Mouse (Mus musculus): ENCODE results near the gene Wdr54.
A peak's percentile ranks its signal among the peaks of the same experiment; 100 is the strongest.

Gene Wdr54

GRCm38 (mm10) chr6:83132176-83132919 lies 23.8 kb downstream of the Wdr54 start:
- Histone ChIP-seq H3K4me1 (replicated peaks; ENCODE audit: low read depth, low read length) (peaks cover 52% of the 10 kb centered on the region), H3K9me3 (ENCODE audit: low read length) (no peaks in the 10 kb centered on the region)
- TF ChIP-seq POU5F1 (IDR thresholded peaks at IDR 0.05; ENCODE audit: borderline replicate concordance, low read length): no peak
- TF ChIP-seq NANOG (IDR thresholded peaks at IDR 0.05; ENCODE audit: borderline replicate concordance, low read length): no peak
- no peak for TF ChIP-seq CTCF (conservative IDR thresholded peaks at IDR 0.05; ENCODE audit: low read length)

GRCm38 (mm10) chr6:83131469-83132034 lies 24.6 kb downstream of the Wdr54 start:
- H3K9me3 ChIP-seq (ENCODE audit: low read length): no peaks in the 10 kb centered on the region
- no peak overlapping the region for H3K4me3 ChIP-seq (replicated peaks; ENCODE audit: low read length)
- no peaks in the 10 kb centered on the region for H3K36me3 ChIP-seq (ENCODE audit: insufficient read depth, low read length)
- peaks cover 44% of the 10 kb centered on the region for H3K4me1 ChIP-seq (replicated peaks; ENCODE audit: low read depth, low read length)
- TF ChIP-seq CTCF (conservative IDR thresholded peaks at IDR 0.05; ENCODE audit: low read length) (no peak), POU5F1 (IDR thresholded peaks at IDR 0.05; ENCODE audit: borderline replicate concordance, low read length) (no peak), NANOG (IDR thresholded peaks at IDR 0.05; ENCODE audit: borderline replicate concordance, low read length) (no peak)
- H3K27me3 ChIP-seq (ENCODE audit: insufficient read depth, low read length): peaks cover 29% of the 10 kb centered on the region

More at GRCm38 (mm10) chr6:83132176-83132919, 23.8 kb downstream of the Wdr54 start:
- Histone ChIP-seq H3K36me3 (ENCODE audit: insufficient read depth, low read length) (no peaks in the 10 kb centered on the region), H3K27me3 (ENCODE audit: insufficient read depth, low read length) (peaks cover 37% of the 10 kb centered on the region), H3K4me3 (replicated peaks; ENCODE audit: low read length) (no peak overlapping the region)

DNA sequence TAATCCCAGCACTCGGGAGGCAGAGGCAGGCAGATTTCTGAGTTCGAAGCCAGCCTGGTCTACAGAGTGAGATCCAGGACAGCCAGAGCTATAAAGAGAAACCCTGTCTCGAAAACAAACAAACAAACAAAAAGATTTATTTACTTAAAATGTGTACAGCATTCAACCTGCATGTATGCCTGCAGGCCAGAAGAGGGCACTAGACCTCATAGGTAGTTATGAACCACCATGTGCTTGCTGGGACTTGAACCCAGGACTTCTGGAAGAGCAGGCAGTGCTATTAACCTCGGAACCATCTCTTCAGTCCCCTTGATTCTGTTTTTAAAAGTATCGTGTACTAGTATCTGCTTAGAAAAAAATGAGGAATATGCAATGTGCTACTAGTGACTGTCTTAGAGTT lies 28.8 kb downstream of the Wdr54 start:
- no peak overlapping the region for H3K4me3 ChIP-seq (replicated peaks; ENCODE audit: low read length)
- peaks cover 12% of the 10 kb centered on the region for H3K36me3 ChIP-seq (ENCODE audit: insufficient read depth, low read length)
- no peaks in the 10 kb centered on the region for H3K27me3 ChIP-seq (ENCODE audit: insufficient read depth, low read length)
- no peaks in the 10 kb centered on the region for H3K9me3 ChIP-seq (ENCODE audit: low read length)
- no peak for TF ChIP-seq NANOG (IDR thresholded peaks at IDR 0.05; ENCODE audit: borderline replicate concordance, low read length)
- TF ChIP-seq CTCF (conservative IDR thresholded peaks at IDR 0.05; ENCODE audit: low read length): peak; percentile 62
- peaks cover 48% of the 10 kb centered on the region for H3K4me1 ChIP-seq (replicated peaks; ENCODE audit: low read depth, low read length)

DNA sequence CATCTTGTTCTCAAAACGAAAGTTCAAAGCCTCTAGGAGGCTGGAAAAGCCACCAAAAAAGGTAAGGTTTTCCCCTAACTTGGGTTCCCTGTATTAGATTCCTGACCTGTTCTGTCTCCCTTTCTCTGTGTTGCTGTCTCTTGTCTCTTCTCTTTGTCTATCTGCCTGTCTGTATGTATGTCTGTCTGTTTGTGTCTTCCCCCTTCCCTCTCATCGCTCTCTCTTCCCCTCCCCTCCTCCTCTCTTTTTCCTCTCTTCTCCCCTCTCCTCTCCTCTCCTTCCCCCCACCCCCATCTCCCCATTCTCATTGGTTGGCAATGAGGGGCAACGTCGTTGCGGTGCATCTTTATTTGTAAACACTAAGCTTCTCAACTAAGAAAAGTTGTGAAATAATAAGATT lies 30.9 kb downstream of the Wdr54 start, which contains the start of gene Ino80b:
TSS of gene Ino80b (minus strand) at position 101 of the 400 bp plus-strand sequence.
- no peak for TF ChIP-seq CTCF (conservative IDR thresholded peaks at IDR 0.05; ENCODE audit: low read length)
- TF ChIP-seq POU5F1 (IDR thresholded peaks at IDR 0.05; ENCODE audit: borderline replicate concordance, low read length): no peak
- no peak for TF ChIP-seq NANOG (IDR thresholded peaks at IDR 0.05; ENCODE audit: borderline replicate concordance, low read length)
- Histone ChIP-seq H3K4me3 (replicated peaks; ENCODE audit: low read length) (peak within 1 kb of the TSS; percentile 91), H3K27me3 (ENCODE audit: insufficient read depth, low read length) (no peaks in the 10 kb centered on the region), H3K36me3 (ENCODE audit: insufficient read depth, low read length) (peaks cover 12% of the 10 kb centered on the region), H3K4me1 (replicated peaks; ENCODE audit: low read depth, low read length) (peaks cover 39% of the 10 kb centered on the region), H3K9me3 (ENCODE audit: low read length) (no peaks in the 10 kb centered on the region)

GRCm38 (mm10) chr6:83124851-83125312 lies 31.3 kb downstream of the Wdr54 start:
- Histone ChIP-seq H3K4me1 (replicated peaks; ENCODE audit: low read depth, low read length) (peaks cover 44% of the 10 kb centered on the region), H3K9me3 (ENCODE audit: low read length) (no peaks in the 10 kb centered on the region), H3K36me3 (ENCODE audit: insufficient read depth, low read length) (peaks cover 13% of the 10 kb centered on the region), H3K27me3 (ENCODE audit: insufficient read depth, low read length) (no peaks in the 10 kb centered on the region), H3K4me3 (replicated peaks; ENCODE audit: low read length) (peak overlapping the region; percentile 91)
- TF ChIP-seq POU5F1 (IDR thresholded peaks at IDR 0.05; ENCODE audit: borderline replicate concordance, low read length): no peak
- TF ChIP-seq CTCF (conservative IDR thresholded peaks at IDR 0.05; ENCODE audit: low read length): no peak
- no peak for TF ChIP-seq NANOG (IDR thresholded peaks at IDR 0.05; ENCODE audit: borderline replicate concordance, low read length)

DNA sequence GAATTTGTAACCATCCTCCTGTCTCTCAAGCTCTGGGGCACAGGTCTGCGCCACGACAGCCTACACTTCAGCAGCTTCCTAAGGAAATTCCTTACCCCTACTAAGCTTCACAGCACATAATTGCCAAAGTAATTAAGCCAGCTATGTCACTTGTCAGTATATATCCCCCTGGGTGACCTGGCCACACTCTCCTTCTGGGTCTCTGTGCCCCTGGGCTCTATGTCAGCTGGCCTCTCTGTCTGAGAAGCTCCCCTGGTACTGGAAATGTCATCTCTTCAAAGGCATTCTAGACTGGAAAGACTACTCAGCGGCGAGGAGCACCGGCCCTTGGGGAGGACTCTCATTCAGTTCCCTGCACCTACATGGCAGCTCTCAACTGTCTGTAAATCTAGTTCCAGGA lies 33.2 kb downstream of the Wdr54 start:
- H3K9me3 ChIP-seq (ENCODE audit: low read length): no peaks in the 10 kb centered on the region
- TF ChIP-seq NANOG (IDR thresholded peaks at IDR 0.05; ENCODE audit: borderline replicate concordance, low read length): no peak
- TF ChIP-seq CTCF (conservative IDR thresholded peaks at IDR 0.05; ENCODE audit: low read length): no peak
- no peak for TF ChIP-seq POU5F1 (IDR thresholded peaks at IDR 0.05; ENCODE audit: borderline replicate concordance, low read length)
- no peaks in the 10 kb centered on the region for H3K27me3 ChIP-seq (ENCODE audit: insufficient read depth, low read length)
- H3K36me3 ChIP-seq (ENCODE audit: insufficient read depth, low read length): peaks cover 32% of the 10 kb centered on the region
- 0 out of 2 replicates have a peak overlapping the region, but pooled peaks have one; percentile 91 for H3K4me3 ChIP-seq (replicated peaks; ENCODE audit: low read length)
- peaks cover 60% of the 10 kb centered on the region for H3K4me1 ChIP-seq (replicated peaks; ENCODE audit: low read depth, low read length)

DNA sequence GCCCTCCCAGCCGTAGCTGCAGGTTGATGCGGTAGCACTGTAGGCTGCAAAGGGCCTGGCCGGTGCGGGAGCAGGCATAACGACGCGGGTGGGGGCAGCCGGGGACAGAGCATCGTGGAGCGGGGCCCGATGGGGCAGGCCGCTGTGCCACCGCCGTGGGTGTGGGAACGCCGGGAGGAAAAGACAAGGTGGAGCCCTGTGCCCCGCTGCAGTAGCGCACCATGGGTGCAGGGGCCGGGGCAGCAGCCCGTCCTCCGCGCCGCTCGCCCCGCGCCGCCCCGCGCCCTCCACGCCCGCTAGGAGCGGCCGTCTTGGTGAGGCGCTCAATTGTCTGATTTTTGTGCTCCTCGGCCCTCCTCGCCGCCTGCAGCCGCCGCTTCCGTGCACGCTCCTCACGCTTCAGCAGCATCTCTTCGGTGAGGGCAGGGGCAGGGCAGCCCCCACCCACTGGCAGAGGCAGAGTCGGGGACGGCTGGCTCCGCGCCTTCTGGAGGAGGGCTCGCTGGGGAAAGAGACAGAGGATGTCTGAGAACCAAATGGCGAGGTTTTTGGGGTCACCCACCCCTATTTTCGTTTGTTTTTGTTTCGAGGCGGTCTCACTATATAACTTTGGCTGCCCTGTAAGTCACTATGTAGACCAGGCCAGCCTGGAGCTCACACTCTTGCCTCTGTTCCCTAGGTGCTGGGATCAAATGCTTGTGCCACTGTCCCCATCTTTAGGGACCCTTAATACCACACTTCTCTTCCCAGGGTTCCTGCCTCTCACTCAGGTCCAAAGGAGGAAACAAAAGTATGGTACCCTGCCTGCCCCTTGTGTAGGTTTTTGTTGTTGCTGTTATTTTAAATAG lies 34.1 kb downstream of the Wdr54 start:
- Histone ChIP-seq H3K9me3 (ENCODE audit: low read length) (no peaks in the 10 kb centered on the region), H3K4me1 (replicated peaks; ENCODE audit: low read depth, low read length) (peaks cover 67% of the 10 kb centered on the region), H3K36me3 (ENCODE audit: insufficient read depth, low read length) (peaks cover 40% of the 10 kb centered on the region), H3K27me3 (ENCODE audit: insufficient read depth, low read length) (no peaks in the 10 kb centered on the region), H3K4me3 (replicated peaks; ENCODE audit: low read length) (peak overlapping the region; percentile 91)
- TF ChIP-seq NANOG (IDR thresholded peaks at IDR 0.05; ENCODE audit: borderline replicate concordance, low read length) (no peak), CTCF (conservative IDR thresholded peaks at IDR 0.05; ENCODE audit: low read length) (no peak), POU5F1 (IDR thresholded peaks at IDR 0.05; ENCODE audit: borderline replicate concordance, low read length) (no peak)

All from E14TG2a.4 (cell line).